In genomic region chr10:125764402-125765102, GRCm38 (mm10) we compare ENCODE assay signal across 8 mouse cellular contexts.
DNase-seq lines count a peak whose midpoint lies in the region; ATAC-seq and TF ChIP-seq lines count a peak whose summit lies in the region.

No protein-coding gene starts in this region.

- no peak for ATAC-seq in hindbrain, postnatal 0 days
- no peak for ATAC-seq in hindbrain, embryonic 13.5 days (ENCODE audit: low FRiP score)
- no peak; the same call in 1 of the 2 replicates for ATAC-seq in embryonic facial prominence, embryonic 11.5 days (replicated peaks; ENCODE audit: insufficient number of reproducible peaks, low FRiP score, low TSS enrichment, low read depth)
- ATAC-seq in megakaryocyte-erythroid progenitor cell, adult 5-6 weeks (replicated peaks; ENCODE audit: low FRiP score, low TSS enrichment, poor library complexity, severe bottlenecking) = 0 out of 2 replicates have a peak, but pooled peaks have one; percentile 34
- ATAC-seq in erythroid progenitor cell, adult 5-6 weeks (replicated peaks; ENCODE audit: low FRiP score, poor library complexity, severe bottlenecking) = no peak

- H3K4me3 ChIP-seq in hindbrain, postnatal 0 days (ENCODE audit: low read length) = no peak overlapping the region
- H3K4me3 ChIP-seq in hindbrain, embryonic 13.5 days = no peak overlapping the region
- no peak overlapping the region for H3K4me3 ChIP-seq in embryonic facial prominence, embryonic 11.5 days (ENCODE audit: low read depth, low read length)

- TF ChIP-seq CTCF in hindbrain, postnatal 0 days (IDR thresholded peaks at IDR 0.05; ENCODE audit: low read depth) = peak; percentile 64

- H3K4me1 ChIP-seq in hindbrain, postnatal 0 days (ENCODE audit: insufficient read depth, low read length) = no peaks in the 10 kb centered on the region
- 0 out of 2 replicates have a peak, but pooled peaks cover 3% of the 10 kb centered on the region for H3K4me1 ChIP-seq in hindbrain, embryonic 13.5 days (replicated peaks)
- no peaks in the 10 kb centered on the region for H3K4me1 ChIP-seq in embryonic facial prominence, embryonic 11.5 days (ENCODE audit: control insufficient read depth, insufficient read depth, low read length)

- 66% methylated on average over 10 of the region's 10 CpGs for WGBS in hindbrain, postnatal 0 days
- 62% methylated on average over 10 of the region's 10 CpGs for WGBS in hindbrain, embryonic 13.5 days
- WGBS in embryonic facial prominence, embryonic 11.5 days = 38% methylated on average over 10 of the region's 10 CpGs

- H3K27ac ChIP-seq in hindbrain, postnatal 0 days = no peak overlapping the region
- H3K27ac ChIP-seq in hindbrain, embryonic 13.5 days = no peak overlapping the region
- no peak overlapping the region for H3K27ac ChIP-seq in embryonic facial prominence, embryonic 11.5 days (replicated peaks; ENCODE audit: low read depth, low read length)

- no peak overlapping the region for H3K4me2 ChIP-seq in hindbrain, postnatal 0 days (ENCODE audit: low read depth, low read length)
- H3K4me2 ChIP-seq in hindbrain, embryonic 13.5 days = no peak overlapping the region
- H3K4me2 ChIP-seq in embryonic facial prominence, embryonic 11.5 days (ENCODE audit: low read depth, low read length) = no peak overlapping the region

- H3K9ac ChIP-seq in hindbrain, postnatal 0 days (replicated peaks; ENCODE audit: low read length) = no peak overlapping the region
- no peak overlapping the region for H3K9ac ChIP-seq in hindbrain, embryonic 13.5 days
- H3K9ac ChIP-seq in embryonic facial prominence, embryonic 11.5 days (replicated peaks; ENCODE audit: low read length) = no peak overlapping the region

- no peaks in the 10 kb centered on the region for H3K27me3 ChIP-seq in hindbrain, postnatal 0 days (ENCODE audit: insufficient read depth, low read length)
- H3K27me3 ChIP-seq in hindbrain, embryonic 13.5 days = no peaks in the 10 kb centered on the region
- no peaks in the 10 kb centered on the region for H3K27me3 ChIP-seq in embryonic facial prominence, embryonic 11.5 days (ENCODE audit: control insufficient read depth, insufficient read depth, low read length)

- H3K9me3 ChIP-seq in hindbrain, postnatal 0 days (ENCODE audit: low read length) = 0 out of 2 replicates have a peak, but pooled peaks cover 2% of the 10 kb centered on the region
- H3K9me3 ChIP-seq in hindbrain, embryonic 13.5 days = peaks cover 13% of the 10 kb centered on the region; the same call in 1 of the 2 replicates
- no peaks in the 10 kb centered on the region; the same call in 1 of the 2 replicates for H3K9me3 ChIP-seq in embryonic facial prominence, embryonic 11.5 days (replicated peaks; ENCODE audit: control insufficient read depth, low read length)

- DNase-seq in hindbrain, postnatal 0 days (ENCODE audit: low spot score) = peak; percentile 64
- peak; percentile 85 for DNase-seq in R1 (ENCODE audit: low read depth, low spot score)
- DNase-seq in embryonic facial prominence, embryonic 11.5 days (ENCODE audit: low spot score) = peak; percentile 83
- DNase-seq in kidney, postnatal 4 days = peak; percentile 65 to 75
- no peak for DNase-seq in heart, adult 9 months (ENCODE audit: low spot score in 2 of 2)

- no peaks in the 10 kb centered on the region for H3K36me3 ChIP-seq in hindbrain, postnatal 0 days (ENCODE audit: insufficient read depth, low read length)
- H3K36me3 ChIP-seq in hindbrain, embryonic 13.5 days = no peaks in the 10 kb centered on the region
- no peaks in the 10 kb centered on the region for H3K36me3 ChIP-seq in embryonic facial prominence, embryonic 11.5 days (replicated peaks; ENCODE audit: control insufficient read depth, insufficient read depth, low read depth, low read length)

Comparison
In these comparisons a context has a peak if more than half of its experiments do, and no peak if none do; other contexts are left out.
1. DNase-seq: peak in hindbrain, postnatal 0 days (single experiment), R1 (single experiment), embryonic facial prominence, embryonic 11.5 days (single experiment) and kidney, postnatal 4 days (2 of 2); none in heart, adult 9 months (0 of 2).